Mouse (Mus musculus) thymus, postnatal 25 days (tissue): Measurements from ENCODE around the gene Olfr1008.
"Not testable (repeated sequence)": the region's sequence is repeated elsewhere in the genome, so short reads cannot be mapped to it uniquely, and the experiment has no call there.

ENCODE experiments used
- DNase-seq: peaks from one replicate; pipeline ENCODE4 v3.0.0; 2022

Gene Olfr1008

DNA sequence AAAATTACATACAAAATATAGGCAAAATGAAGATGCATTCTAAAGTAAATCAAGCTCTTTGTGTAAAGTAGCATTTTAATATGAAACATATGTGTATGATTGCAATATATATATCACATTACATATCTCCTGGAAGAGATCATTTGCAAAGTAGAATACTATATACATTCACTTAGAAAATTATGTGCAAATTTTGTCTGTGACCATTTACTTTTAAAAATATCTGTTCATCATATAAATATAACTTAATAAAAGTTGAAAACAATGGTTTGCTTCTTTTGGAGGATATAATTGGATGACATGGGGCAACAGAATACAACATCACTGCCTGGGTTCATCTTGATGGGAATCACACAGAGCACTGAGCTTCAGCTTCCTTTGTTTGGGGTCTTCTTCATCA is at the start of gene Olfr1008:
Olfr1008 (plus strand) TSS at position 301 of the 400 bp plus-strand sequence.
- DNase-seq, result no peak

DNA sequence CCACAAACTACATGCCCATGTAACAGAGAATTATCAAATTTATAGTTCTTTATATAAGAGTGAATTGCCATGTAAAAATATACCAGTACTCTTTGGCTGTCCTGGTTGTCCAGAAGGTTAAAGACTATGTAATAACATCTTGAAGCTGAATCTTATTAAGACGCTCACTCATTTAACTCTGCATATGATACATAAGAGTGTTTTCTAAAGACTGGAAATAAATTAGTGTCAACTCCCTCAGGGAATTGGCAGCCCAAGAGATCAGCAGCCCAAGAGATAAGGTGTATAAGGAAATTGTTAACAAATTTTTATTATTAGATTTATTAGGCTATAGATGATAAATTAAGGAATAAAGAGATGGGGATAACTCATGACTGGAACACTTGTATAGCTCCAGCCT is 38.6 kb upstream of the Olfr1008 start, which contains the start of gene Olfr1002:
Olfr1002 (minus strand) TSS at position 101 of the 400 bp plus-strand sequence.
- no peak for DNase-seq

DNA sequence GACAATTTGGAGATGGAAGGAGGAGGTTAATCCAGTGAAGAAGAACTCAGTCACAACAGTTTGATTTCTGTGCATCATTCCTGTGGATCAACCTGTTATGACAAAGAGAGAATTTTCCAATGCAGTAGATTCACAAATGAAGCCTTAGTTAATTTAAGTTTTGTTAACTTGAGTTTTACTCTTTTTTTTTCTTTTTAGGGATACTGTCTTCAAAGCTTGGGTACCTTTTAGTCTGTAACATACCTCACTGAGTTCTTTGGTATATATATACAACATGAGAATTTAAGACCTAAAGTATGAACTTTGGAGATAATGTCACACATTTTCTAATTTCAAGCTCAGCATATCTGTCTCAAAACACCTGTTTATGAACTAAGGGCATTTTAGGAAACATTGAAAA is 24.9 kb upstream of the Olfr1008 start, which contains the start of gene Olfr154:
Olfr154 (minus strand) TSS at position 101 of the 400 bp plus-strand sequence.
- DNase-seq, result not testable (repeated sequence)

DNA sequence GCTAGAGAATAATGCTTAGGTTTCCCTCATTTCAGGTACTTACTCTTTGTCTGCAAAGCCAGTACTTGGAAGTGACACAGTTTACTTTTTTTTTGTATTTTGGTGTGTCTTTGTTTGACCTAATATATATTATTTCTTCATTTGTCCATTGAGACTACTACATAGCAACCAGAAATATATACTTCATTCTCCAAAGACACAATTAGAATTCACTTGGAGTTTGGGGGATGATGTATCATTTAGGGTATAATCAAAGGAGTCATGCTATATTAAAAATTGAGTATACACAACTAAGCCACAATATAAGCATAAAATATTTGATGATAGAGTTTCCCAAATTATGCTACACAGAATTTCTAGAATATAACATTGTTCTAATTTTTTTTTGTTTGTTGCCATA is 10.6 kb upstream of the Olfr1008 start, which contains the start of gene Olfr1006:
Olfr1006 (minus strand) TSS at position 101 of the 400 bp plus-strand sequence.
- no peak for DNase-seq

DNA sequence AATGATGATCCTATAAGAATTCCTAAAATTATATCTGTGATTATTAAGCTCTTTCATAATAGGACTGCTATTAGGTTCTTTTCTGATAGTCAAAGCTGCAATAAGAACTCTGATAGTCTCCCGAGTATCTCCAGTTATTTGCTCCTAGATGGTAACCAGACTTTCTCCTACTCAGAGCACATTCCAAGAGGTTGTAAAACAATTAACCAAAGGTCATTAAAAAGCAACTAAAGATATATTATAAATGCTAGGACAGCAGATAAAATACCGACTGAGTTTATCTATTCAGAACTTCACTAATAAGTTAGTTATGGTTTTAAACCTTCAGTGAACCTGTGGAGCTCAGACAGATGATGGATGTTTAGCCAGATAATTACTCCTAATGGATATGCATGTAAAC is 21.4 kb downstream of the Olfr1008 start:
- DNase-seq, result not testable (repeated sequence)

DNA sequence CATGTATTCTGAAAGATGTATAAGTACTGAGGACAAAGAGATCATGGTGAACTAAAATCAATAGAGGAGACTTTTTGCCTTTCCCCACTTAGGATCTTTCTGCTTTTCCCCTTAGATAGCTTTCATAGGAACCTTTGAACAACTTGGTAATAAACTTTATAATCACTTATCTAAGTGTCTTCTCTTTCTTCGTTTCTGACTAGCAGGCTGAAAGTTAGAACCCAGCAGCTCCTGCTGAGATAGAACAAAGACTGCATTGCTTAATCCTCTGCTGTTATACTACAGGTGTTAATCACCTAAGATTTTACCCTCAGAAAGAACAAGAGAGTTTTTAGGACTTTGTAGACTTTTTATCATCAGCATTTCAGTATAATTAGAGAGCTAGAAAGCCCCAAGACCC is 21.9 kb downstream of the Olfr1008 start:
- no peak for DNase-seq

DNA sequence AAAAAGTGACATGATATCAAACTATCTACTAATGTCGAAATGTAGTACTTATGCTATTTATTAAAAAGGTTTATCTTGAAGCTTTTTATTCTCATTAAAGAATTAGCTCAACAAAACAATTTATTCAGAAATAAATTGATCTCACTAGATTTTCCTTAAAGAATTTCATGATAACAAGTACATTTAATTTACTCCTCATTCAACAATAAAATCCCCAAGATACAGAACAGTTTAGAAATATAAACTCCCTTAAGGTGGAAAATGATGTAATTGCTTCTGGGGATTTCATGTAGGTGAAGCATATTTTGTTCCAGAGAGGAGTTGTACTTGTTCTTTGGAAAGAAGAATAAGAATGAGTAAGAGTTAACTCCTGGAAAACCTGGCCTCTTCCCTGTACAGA is 25.9 kb downstream of the Olfr1008 start, which contains the start of gene Olfr1009:
Olfr1009 (plus strand) TSS at position 301 of the 400 bp plus-strand sequence.
- no peak for DNase-seq

DNA sequence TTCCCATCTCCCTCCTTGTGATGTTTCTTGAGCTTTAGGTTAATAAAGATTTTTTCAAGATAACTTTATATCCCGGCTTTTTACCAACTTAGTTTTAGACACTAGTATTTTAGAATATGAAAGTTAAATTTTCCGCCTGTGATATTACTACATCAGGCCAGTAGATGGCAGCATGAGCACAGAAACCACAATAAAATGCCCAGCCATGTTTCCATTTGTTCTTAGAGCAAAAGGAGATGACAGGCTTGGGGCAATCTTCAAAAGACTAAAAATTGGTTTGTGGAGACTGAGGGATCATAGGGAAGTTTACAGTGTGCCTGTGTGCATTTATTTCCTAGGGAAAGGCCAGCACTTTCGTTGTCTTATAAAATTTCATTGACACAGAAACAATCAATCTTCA is 36.6 kb downstream of the Olfr1008 start:
- no peak for DNase-seq
